Mouse (Mus musculus): ENCODE measurements at regions not wholly inside any gene's neighbourhood (a gene's known extent, or its start where the extent isn't known, plus 50 kb on each side); places are given as distances from the start of the nearest gene placed in this dataset.

GRCm38 (mm10) chr4:88956605-88957004 lies 76.6 kb upstream of the Ifne start:
- TF ChIP-seq SMC3 (IDR thresholded peaks at IDR 0.05; ENCODE audit: low read depth, low read length) (no peak), CTCF (conservative IDR thresholded peaks at IDR 0.05 in 1 of 2, IDR thresholded peaks at IDR 0.05 in 1 of 2; ENCODE audit: low read depth in 2 of 2, low read length in 2 of 2) (no peak), SIN3A (IDR thresholded peaks at IDR 0.05; ENCODE audit: low read length) (no peak), USF2 (conservative IDR thresholded peaks at IDR 0.05; ENCODE audit: low read depth, low read length) (no peak), BHLHE40 (IDR thresholded peaks at IDR 0.05; ENCODE audit: low read depth, low read length) (no peak), UBTF (IDR thresholded peaks at IDR 0.05; ENCODE audit: low read depth, low read length) (no peak)
